Mouse (Mus musculus): ENCODE results near the gene Gpa33. TPM values are rescaled to one million over a fixed set of nuclear protein-coding genes. Genes with fewer than 3 reads are reported as not detected.

Gpa33 gene
- polyA plus RNA-seq, 1 experiment from 2014 or later: 34.3 TPM

DNA sequence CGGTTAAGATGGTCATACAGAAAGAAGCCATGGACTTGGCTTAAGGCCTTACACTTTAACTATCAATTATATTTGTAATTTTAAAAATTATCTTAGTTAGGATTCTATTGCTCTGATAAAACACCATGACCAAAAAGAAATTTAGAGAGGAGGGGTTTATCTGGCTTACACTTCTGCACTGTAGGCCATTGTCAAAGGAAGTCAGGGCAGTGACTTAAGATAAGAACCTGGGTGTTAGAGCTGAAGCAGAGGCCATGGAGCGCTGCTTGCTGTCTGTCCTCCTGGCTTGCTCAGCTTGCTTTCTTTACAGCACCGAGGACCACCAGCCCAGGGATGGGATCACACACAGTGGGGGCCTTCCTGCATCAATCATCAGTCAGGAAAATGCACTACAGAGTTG lies 17.6 kb downstream of the Gpa33 start:
- DNase-seq (ENCODE audit: low spot score) (no peak), ATAC-seq (ENCODE audit: low FRiP score, low TSS enrichment) (no peak)
- no peaks in the 10 kb centered on the region for H3K27me3 ChIP-seq (ENCODE audit: control insufficient read depth, insufficient read depth, low read length)
- no peaks in the 10 kb centered on the region for H3K9me3 ChIP-seq (ENCODE audit: control insufficient read depth, low read length)
- 71% methylated on average over 3 of the region's 3 CpGs for WGBS
- no peak overlapping the region for H3K4me3 ChIP-seq (ENCODE audit: low read depth, low read length)
- no peaks in the 10 kb centered on the region for H3K4me1 ChIP-seq (replicated peaks; ENCODE audit: control insufficient read depth, insufficient read depth)
- no peak overlapping the region for H3K27ac ChIP-seq (replicated peaks)
- no peak for TF ChIP-seq CTCF (IDR thresholded peaks at IDR 0.05; ENCODE audit: low read depth)
- TF ChIP-seq EP300 (optimal IDR thresholded peaks at IDR 0.05): no peak
- H3K9ac ChIP-seq (ENCODE audit: low read length): no peak overlapping the region
- H3K36me3 ChIP-seq (ENCODE audit: control insufficient read depth, insufficient read depth, low read length): no peaks in the 10 kb centered on the region
- no peak overlapping the region for H3K4me2 ChIP-seq (replicated peaks; ENCODE audit: low read depth)

DNA sequence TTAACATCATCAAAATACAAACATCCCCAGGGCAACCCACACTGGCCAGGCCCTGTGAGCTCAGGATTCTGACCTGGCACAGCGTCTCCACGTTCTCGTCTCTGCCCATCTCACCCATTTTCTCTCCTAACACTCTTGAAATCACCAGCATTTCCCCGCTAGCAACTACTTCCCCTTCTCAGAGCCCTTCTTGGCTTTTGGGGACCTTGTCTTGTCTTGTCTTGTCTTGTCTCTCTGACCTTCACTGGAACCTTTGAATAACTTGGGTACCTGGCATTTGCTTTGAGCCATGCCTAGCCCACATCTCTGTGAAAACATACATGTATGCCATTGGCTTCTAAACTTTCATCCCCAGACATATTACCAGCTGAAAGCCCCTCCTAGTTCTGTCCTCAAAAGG lies 19.4 kb downstream of the Gpa33 start:
- Histone ChIP-seq H3K9ac (ENCODE audit: low read length) (no peak overlapping the region), H3K4me2 (replicated peaks; ENCODE audit: low read depth) (no peak overlapping the region), H3K4me1 (replicated peaks; ENCODE audit: control insufficient read depth, insufficient read depth) (peaks cover 2% of the 10 kb centered on the region; the same call in 1 of the 2 replicates), H3K36me3 (ENCODE audit: control insufficient read depth, insufficient read depth, low read length) (no peaks in the 10 kb centered on the region), H3K27me3 (ENCODE audit: control insufficient read depth, insufficient read depth, low read length) (no peaks in the 10 kb centered on the region), H3K27ac (replicated peaks) (no peak overlapping the region), H3K4me3 (ENCODE audit: low read depth, low read length) (no peak overlapping the region), H3K9me3 (ENCODE audit: control insufficient read depth, low read length) (no peaks in the 10 kb centered on the region)
- ATAC-seq (ENCODE audit: low FRiP score, low TSS enrichment) (no peak), DNase-seq (ENCODE audit: low spot score) (no peak)
- 77% methylated on average over 4 of the region's 4 CpGs for WGBS
- TF ChIP-seq CTCF (IDR thresholded peaks at IDR 0.05; ENCODE audit: low read depth) (no peak), EP300 (optimal IDR thresholded peaks at IDR 0.05) (no peak)

DNA sequence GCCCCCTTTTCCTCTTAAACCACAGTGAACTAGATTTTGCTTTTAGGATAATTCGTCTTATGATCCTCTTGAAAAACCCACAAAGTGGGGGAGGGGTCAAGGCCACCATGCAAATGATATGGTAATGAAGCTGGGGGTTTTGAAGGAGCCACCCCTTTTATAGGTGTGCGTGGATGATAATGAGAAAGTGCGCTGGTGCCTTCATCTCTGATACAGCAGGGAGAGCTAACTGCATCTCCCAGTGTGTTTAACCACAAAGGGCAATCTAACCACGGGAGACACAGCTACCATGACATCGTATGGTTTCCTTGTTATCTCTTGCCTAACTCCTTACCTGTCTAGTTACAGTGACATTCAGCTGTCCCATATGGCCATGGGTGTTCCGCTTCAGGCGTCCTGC lies 20.0 kb downstream of the Gpa33 start:
- 81% methylated on average over 7 of the region's 7 CpGs for WGBS
- H3K27me3 ChIP-seq (ENCODE audit: control insufficient read depth, insufficient read depth, low read length): no peaks in the 10 kb centered on the region
- H3K4me2 ChIP-seq (replicated peaks; ENCODE audit: low read depth): no peak overlapping the region
- DNase-seq (ENCODE audit: low spot score): no peak
- no peak for ATAC-seq (ENCODE audit: low FRiP score, low TSS enrichment)
- H3K27ac ChIP-seq (replicated peaks): no peak overlapping the region
- H3K36me3 ChIP-seq (ENCODE audit: control insufficient read depth, insufficient read depth, low read length): no peaks in the 10 kb centered on the region
- TF ChIP-seq EP300 (optimal IDR thresholded peaks at IDR 0.05): no peak
- H3K4me3 ChIP-seq (ENCODE audit: low read depth, low read length): no peak overlapping the region
- H3K9ac ChIP-seq (ENCODE audit: low read length): no peak overlapping the region
- no peaks in the 10 kb centered on the region for H3K9me3 ChIP-seq (ENCODE audit: control insufficient read depth, low read length)
- peaks cover 4% of the 10 kb centered on the region; the same call in 1 of the 2 replicates for H3K4me1 ChIP-seq (replicated peaks; ENCODE audit: control insufficient read depth, insufficient read depth)

- Histone ChIP-seq H3K27ac (replicated peaks) (no peak overlapping the region), H3K4me3 (ENCODE audit: low read depth, low read length) (no peak overlapping the region), H3K36me3 (ENCODE audit: control insufficient read depth, insufficient read depth, low read length) (no peaks in the 10 kb centered on the region), H3K4me1 (replicated peaks; ENCODE audit: control insufficient read depth, insufficient read depth) (peaks cover 4% of the 10 kb centered on the region; the same call in 1 of the 2 replicates), H3K4me2 (replicated peaks; ENCODE audit: low read depth) (no peak overlapping the region), H3K9me3 (ENCODE audit: control insufficient read depth, low read length) (no peaks in the 10 kb centered on the region), H3K27me3 (ENCODE audit: control insufficient read depth, insufficient read depth, low read length) (no peaks in the 10 kb centered on the region), H3K9ac (ENCODE audit: low read length) (no peak overlapping the region)
- TF ChIP-seq CTCF (IDR thresholded peaks at IDR 0.05; ENCODE audit: low read depth) (peak; percentile 50), EP300 (optimal IDR thresholded peaks at IDR 0.05) (no peak)
- no peak for ATAC-seq (ENCODE audit: low FRiP score, low TSS enrichment)
- WGBS: 60% methylated on average over 11 of the region's 11 CpGs
- no peak for DNase-seq (ENCODE audit: low spot score)
Observed at GRCm38 (mm10) chr1:166151341-166151740, 21.3 kb downstream of the Gpa33 start.

GRCm38 (mm10) chr1:166152034-166152433 lies 22.0 kb downstream of the Gpa33 start:
- 89% methylated on average over 10 of the region's 10 CpGs for WGBS
- no peaks in the 10 kb centered on the region for H3K27me3 ChIP-seq (ENCODE audit: control insufficient read depth, insufficient read depth, low read length)
- no peaks in the 10 kb centered on the region for H3K9me3 ChIP-seq (ENCODE audit: control insufficient read depth, low read length)
- no peak overlapping the region for H3K9ac ChIP-seq (ENCODE audit: low read length)
- ATAC-seq (ENCODE audit: low FRiP score, low TSS enrichment) (no peak), DNase-seq (ENCODE audit: low spot score) (no peak)
- no peak overlapping the region for H3K4me3 ChIP-seq (ENCODE audit: low read depth, low read length)
- H3K4me1 ChIP-seq (replicated peaks; ENCODE audit: control insufficient read depth, insufficient read depth): peaks cover 4% of the 10 kb centered on the region; the same call in 1 of the 2 replicates
- TF ChIP-seq EP300 (optimal IDR thresholded peaks at IDR 0.05): no peak
- no peak for TF ChIP-seq CTCF (IDR thresholded peaks at IDR 0.05; ENCODE audit: low read depth)
- H3K27ac ChIP-seq (replicated peaks): no peak overlapping the region
- H3K36me3 ChIP-seq (ENCODE audit: control insufficient read depth, insufficient read depth, low read length): no peaks in the 10 kb centered on the region
- H3K4me2 ChIP-seq (replicated peaks; ENCODE audit: low read depth): no peak overlapping the region

- ATAC-seq (ENCODE audit: low FRiP score, low TSS enrichment) (peak; percentile 51), DNase-seq (ENCODE audit: low spot score) (peak; percentile 90)
- H3K27ac ChIP-seq (replicated peaks): no peak overlapping the region
- no peaks in the 10 kb centered on the region for H3K27me3 ChIP-seq (ENCODE audit: control insufficient read depth, insufficient read depth, low read length)
- TF ChIP-seq EP300 (optimal IDR thresholded peaks at IDR 0.05) (no peak), CTCF (IDR thresholded peaks at IDR 0.05; ENCODE audit: low read depth) (peak; percentile 98)
- peak overlapping the region; percentile 44; the same call in 1 of the 2 replicates for H3K4me2 ChIP-seq (replicated peaks; ENCODE audit: low read depth)
- WGBS: 5% methylated on average over 18 of the region's 18 CpGs
- H3K36me3 ChIP-seq (ENCODE audit: control insufficient read depth, insufficient read depth, low read length): no peaks in the 10 kb centered on the region
- H3K4me3 ChIP-seq (ENCODE audit: low read depth, low read length): no peak overlapping the region
- no peaks in the 10 kb centered on the region for H3K9me3 ChIP-seq (ENCODE audit: control insufficient read depth, low read length)
- H3K4me1 ChIP-seq (replicated peaks; ENCODE audit: control insufficient read depth, insufficient read depth): peaks cover 4% of the 10 kb centered on the region; the same call in 1 of the 2 replicates
- H3K9ac ChIP-seq (ENCODE audit: low read length): no peak overlapping the region
Observed at GRCm38 (mm10) chr1:166153351-166154120, 23.5 kb downstream of the Gpa33 start.
